Mouse (Mus musculus) midbrain, postnatal 0 days (tissue): ENCODE data around the gene Cnksr3. TPM values are rescaled to one million over a fixed set of nuclear protein-coding genes. Genes with fewer than 3 reads are reported as not detected.

Experiments
- ATAC-seq: fragments of 200-750 bp; cut with Nextera tagmentation; 2 replicates; pipeline ENCODE4 v1.8.0; 2017; ENCODE audit warnings: moderate number of reproducible peaks, mild to moderate bottlenecking, moderate TSS enrichment, moderate library complexity; ENCODE audit not compliant: low FRiP score
- DNase-seq: peaks from one replicate; pipeline ENCODE4 v3.0.0-alpha.2; 2015; ENCODE audit warnings: low spot score
- H3K27ac ChIP-seq: fragments of 300-500 bp; sonication (generic); 2 replicates; pipeline ENCODE4 v1.5.1; 2014; ENCODE audit warnings: low read depth, mild to moderate bottlenecking, low read length, mixed read lengths
- H3K27me3 ChIP-seq: fragments of 300-500 bp; sonication (generic); 2 replicates; pipeline ENCODE4 v1.6.1; 2014; ENCODE audit warnings: low read length, control low read depth, mixed read lengths; ENCODE audit not compliant: insufficient read depth
- H3K36me3 ChIP-seq: fragments of 300-500 bp; sonication (generic); 2 replicates; pipeline ENCODE4 v1.6.1; 2014; ENCODE audit warnings: low read length, control low read depth, mixed read lengths; ENCODE audit not compliant: insufficient read depth
- H3K4me1 ChIP-seq: fragments of 300-500 bp; sonication (generic); 2 replicates; pipeline ENCODE4 v1.6.1; 2014; ENCODE audit warnings: mild to moderate bottlenecking, control low read depth, antibody characterized with exemption, low read length, mixed read lengths; ENCODE audit not compliant: insufficient read depth
- H3K4me2 ChIP-seq: fragments of 300-500 bp; sonication (generic); 2 replicates; pipeline ENCODE4 v1.6.1; 2014; ENCODE audit warnings: low read depth, mild to moderate bottlenecking, low read length, mixed read lengths; ENCODE audit not compliant: poor library complexity, severe bottlenecking
- H3K4me3 ChIP-seq: fragments of 300-500 bp; sonication (generic); 2 replicates; pipeline ENCODE4 v1.5.1; 2014; ENCODE audit warnings: low read depth, mild to moderate bottlenecking, low read length, moderate library complexity
- H3K9ac ChIP-seq: fragments of 300-500 bp; sonication (generic); replicated peaks from 2 replicates; pipeline ENCODE4 v1.6.1; 2014; ENCODE audit warnings: mild to moderate bottlenecking, low read length, moderate library complexity, mixed read lengths; ENCODE audit not compliant: poor library complexity, severe bottlenecking
- H3K9me3 ChIP-seq: fragments of 300-500 bp; sonication (generic); 2 replicates; pipeline ENCODE4 v1.6.1; 2016; ENCODE audit warnings: low read length, control low read depth
- CTCF ChIP-seq: IDR thresholded peaks from 2 replicates; pipeline ENCODE4 v1.5.1; 2016; ENCODE audit warnings: antibody characterized with exemption, mild to moderate bottlenecking
- WGBS: fragments of 180-500 bp; shearing (Covaris S2); extraction: QIAGEN DNeasy Blood & Tissue Kit; methylation state at CpG from one replicate; pipeline ENCODE4 v1.1.7; 2014; 5-methylcytosine and 5-hydroxymethylcytosine counted together
- polyA plus RNA-seq: library from polyadenylated mRNA; unstranded; fragments of >200 nt; fragmentation: Nextera tagmentation; extraction: Ambion mirVana; gene quantifications from 2 replicates; pipeline ENCODE4 v1.2.1, GENCODE M21; 2015
- total RNA-seq: library from RNA; depleted of rRNA; stranded (reverse); fragments of >200 nt; gene quantifications from 2 replicates; pipeline ENCODE4 v1.2.3, GENCODE M21; 2014

The Cnksr3 gene
- total and polyA plus RNA-seq, 2 experiments from 2014 or later = 1.8 to 4.1 TPM

DNA sequence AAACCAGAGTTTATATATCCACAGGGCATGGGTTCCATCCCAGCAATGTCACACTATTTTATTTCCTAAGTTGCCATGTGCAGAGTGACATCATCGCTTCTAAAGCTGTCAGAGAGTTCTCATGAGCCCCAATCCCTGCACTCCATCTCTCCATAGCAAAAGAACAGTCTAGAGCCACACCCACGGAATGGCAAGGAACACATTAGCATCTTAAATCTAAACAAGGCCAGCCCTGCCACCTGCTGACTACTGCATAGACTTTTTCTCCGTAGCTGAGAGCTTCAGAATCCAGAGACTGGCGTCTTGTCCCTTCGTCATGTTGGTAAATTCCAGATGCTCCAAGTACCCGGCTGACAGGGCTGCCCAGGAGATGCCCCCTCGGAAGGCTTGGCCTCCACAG is 87.0 kb downstream of the Cnksr3 start:
- TF ChIP-seq CTCF = peak; percentile 58
- no peak overlapping the region for H3K4me2 ChIP-seq
- 71% methylated on average over 7 of the region's 7 CpGs for WGBS
- H3K9me3 ChIP-seq = no peaks in the 10 kb centered on the region
- no peak for ATAC-seq
- no peak overlapping the region for H3K27ac ChIP-seq
- no peaks in the 10 kb centered on the region for H3K36me3 ChIP-seq
- H3K4me3 ChIP-seq = no peak overlapping the region
- H3K27me3 ChIP-seq = no peaks in the 10 kb centered on the region
- no peaks in the 10 kb centered on the region for H3K4me1 ChIP-seq
- H3K9ac ChIP-seq = no peak overlapping the region
- DNase-seq = peak; percentile 63

DNA sequence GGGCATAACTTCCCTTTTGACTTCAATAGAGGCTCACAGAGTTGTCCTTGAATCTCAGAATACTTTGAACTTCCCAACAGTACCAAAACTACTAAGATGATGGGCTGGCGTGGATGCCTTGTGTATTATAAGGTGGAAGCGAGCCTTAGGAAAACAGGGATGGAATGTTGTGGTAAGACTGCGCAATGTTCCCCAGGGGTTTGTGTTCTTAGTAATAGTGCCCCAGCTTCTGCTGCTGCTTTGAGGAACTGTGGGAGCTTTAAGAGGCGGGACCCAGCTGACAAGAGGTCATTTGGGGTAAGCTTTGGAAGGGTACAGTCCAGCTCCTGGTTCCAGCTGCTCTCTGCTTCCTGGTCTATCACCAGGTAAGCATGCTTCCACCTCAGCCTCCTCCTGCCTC is 89.7 kb downstream of the Cnksr3 start:
- no peak for ATAC-seq
- no peak for DNase-seq
- no peak overlapping the region for H3K27ac ChIP-seq
- no peaks in the 10 kb centered on the region for H3K36me3 ChIP-seq
- 92% methylated on average over 4 of the region's 4 CpGs for WGBS
- no peak overlapping the region for H3K9ac ChIP-seq
- H3K27me3 ChIP-seq = no peaks in the 10 kb centered on the region
- no peak overlapping the region for H3K4me2 ChIP-seq
- H3K4me3 ChIP-seq = no peak overlapping the region
- H3K9me3 ChIP-seq = no peaks in the 10 kb centered on the region
- H3K4me1 ChIP-seq = no peaks in the 10 kb centered on the region
- no peak for TF ChIP-seq CTCF

DNA sequence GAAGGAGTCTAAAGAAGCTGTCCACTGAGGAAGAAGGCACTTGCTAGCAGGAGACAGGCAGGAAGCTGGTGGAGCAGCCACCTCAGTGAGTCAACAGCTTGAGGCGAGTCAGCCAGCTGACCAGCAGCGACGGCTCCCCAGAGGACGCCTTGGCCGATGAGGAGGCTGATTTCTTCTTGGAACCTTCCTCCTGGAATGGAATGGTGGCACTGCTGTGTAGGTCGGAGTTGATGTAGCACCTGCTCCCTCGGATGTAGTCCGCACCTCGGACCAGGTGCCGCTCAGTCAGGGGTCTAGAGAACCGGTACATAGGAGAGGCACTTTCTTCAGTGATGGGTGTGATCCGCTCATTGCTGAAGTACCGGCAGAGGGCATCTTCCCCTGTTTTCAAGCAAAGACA is 91.8 kb downstream of the Cnksr3 start:
- 97% methylated on average over 13 of the region's 13 CpGs for WGBS
- no peak overlapping the region for H3K9ac ChIP-seq
- ATAC-seq = no peak
- H3K27me3 ChIP-seq = no peaks in the 10 kb centered on the region
- no peak overlapping the region for H3K4me3 ChIP-seq
- H3K27ac ChIP-seq = no peak overlapping the region
- no peak overlapping the region for H3K4me2 ChIP-seq
- no peaks in the 10 kb centered on the region for H3K36me3 ChIP-seq
- DNase-seq = no peak
- H3K9me3 ChIP-seq = no peaks in the 10 kb centered on the region
- no peaks in the 10 kb centered on the region for H3K4me1 ChIP-seq
- TF ChIP-seq CTCF = no peak

DNA sequence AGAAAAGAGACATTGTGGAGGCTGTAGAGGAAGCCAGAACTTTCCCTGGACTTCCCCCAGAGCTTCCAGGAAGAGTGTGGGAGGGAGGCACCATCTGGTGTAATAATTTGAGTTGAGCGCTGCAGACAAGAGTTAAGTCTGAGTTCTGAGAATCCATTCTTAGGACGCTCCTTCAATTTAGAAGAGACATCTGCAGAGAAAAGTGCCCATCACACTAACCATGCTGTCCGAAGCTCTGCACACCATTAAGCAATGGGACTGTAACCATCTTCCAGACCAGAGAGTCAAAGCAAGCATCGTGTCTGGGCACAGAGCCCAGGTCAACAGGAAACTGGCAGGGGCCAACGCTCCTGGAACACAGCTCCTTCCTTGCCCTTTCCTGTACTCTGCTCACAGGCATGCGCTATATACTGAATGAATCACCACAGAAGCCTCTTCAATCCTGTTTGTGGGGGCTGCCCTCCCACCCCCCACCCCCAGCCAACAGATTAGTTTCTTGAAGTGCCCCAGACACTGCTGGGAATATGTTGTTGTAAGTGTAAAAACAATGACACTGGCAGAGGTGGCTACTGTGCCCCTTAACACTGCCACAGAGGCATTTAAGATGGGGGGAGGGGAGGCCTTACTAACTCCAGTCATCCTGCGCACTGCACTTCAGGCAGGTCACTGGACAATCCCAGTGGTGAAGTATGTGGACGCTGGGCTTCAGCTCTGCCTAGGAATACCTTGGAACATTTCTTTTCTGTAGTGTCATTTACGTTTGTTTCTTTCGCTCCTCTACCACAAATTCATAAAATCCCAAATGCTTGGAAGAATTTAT is 93.6 kb downstream of the Cnksr3 start:
- no peak for TF ChIP-seq CTCF
- Histone ChIP-seq H3K27ac (no peak overlapping the region), H3K4me1 (no peaks in the 10 kb centered on the region), H3K27me3 (no peaks in the 10 kb centered on the region), H3K9ac (no peak overlapping the region), H3K36me3 (no peaks in the 10 kb centered on the region), H3K4me3 (no peak overlapping the region), H3K9me3 (no peaks in the 10 kb centered on the region), H3K4me2 (no peak overlapping the region)
- WGBS = 78% methylated on average over 10 of the region's 10 CpGs
- DNase-seq = peak; percentile 49
- no peak for ATAC-seq

DNA sequence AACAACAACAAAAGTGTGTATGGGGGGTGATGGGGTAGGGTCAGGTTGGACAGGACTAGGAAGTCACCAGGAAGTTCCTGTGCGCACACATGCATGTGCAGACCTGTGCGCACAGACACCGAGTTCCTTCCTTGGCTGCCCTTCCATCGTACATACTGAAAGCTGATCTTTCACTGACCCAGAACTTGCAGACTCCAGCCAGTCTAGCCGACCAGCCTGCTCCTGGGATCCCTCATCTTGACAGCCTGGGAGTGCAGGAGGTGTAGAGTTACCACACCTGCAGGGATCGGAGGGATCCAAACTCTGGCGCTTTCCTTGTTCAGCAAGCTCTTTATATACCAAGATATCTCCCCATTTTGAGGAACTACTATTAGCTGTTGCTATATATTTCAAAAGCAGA is 94.3 kb downstream of the Cnksr3 start:
- no peaks in the 10 kb centered on the region for H3K36me3 ChIP-seq
- ATAC-seq (no peak), DNase-seq (no peak)
- H3K4me3 ChIP-seq = no peak overlapping the region
- TF ChIP-seq CTCF = no peak
- 89% methylated on average over 7 of the region's 7 CpGs for WGBS
- no peaks in the 10 kb centered on the region for H3K27me3 ChIP-seq
- no peak overlapping the region for H3K4me2 ChIP-seq
- no peak overlapping the region for H3K9ac ChIP-seq
- no peak overlapping the region for H3K27ac ChIP-seq
- H3K9me3 ChIP-seq = no peaks in the 10 kb centered on the region
- H3K4me1 ChIP-seq = no peaks in the 10 kb centered on the region

DNA sequence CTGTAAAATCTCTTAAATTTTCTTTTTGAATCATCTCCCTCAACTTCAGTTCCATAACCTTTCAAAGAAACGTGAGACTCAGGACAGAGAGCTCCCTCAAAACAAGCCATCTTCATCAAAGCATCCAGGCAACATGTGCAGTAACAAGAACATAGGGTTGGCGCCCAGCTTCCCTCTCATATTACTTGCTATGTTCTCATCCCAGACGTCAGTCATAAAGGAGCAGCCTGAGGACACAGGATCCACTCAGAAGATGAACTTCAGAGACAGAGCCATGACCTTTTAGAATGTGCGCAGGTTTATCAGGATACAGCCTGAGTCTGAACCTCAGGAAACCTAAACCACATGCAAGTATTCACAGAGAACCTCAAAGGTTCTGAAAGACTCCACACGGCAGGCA is 97.2 kb downstream of the Cnksr3 start:
- Histone ChIP-seq H3K4me1 (no peaks in the 10 kb centered on the region), H3K9ac (no peak overlapping the region), H3K4me2 (no peak overlapping the region), H3K27ac (no peak overlapping the region), H3K36me3 (no peaks in the 10 kb centered on the region), H3K4me3 (no peak overlapping the region), H3K27me3 (no peaks in the 10 kb centered on the region), H3K9me3 (no peaks in the 10 kb centered on the region)
- WGBS = 87% methylated on average over 5 of the region's 5 CpGs
- DNase-seq = no peak
- TF ChIP-seq CTCF = no peak
- ATAC-seq = no peak
